Mouse (Mus musculus) left cerebral cortex, postnatal 14 days (tissue): ENCODE results near the gene Specc1l. TPM values are rescaled to one million over a fixed set of nuclear protein-coding genes. Genes with fewer than 3 reads are reported as not detected.

Source experiments
- DNase-seq, 2 experiments: peaks; one replicate each; pipeline ENCODE4 v3.0.0; 2021 to 2022; ENCODE audit warnings: low spot score in 2 of 2, mixed read lengths in 1 of 2
- intact Hi-C: fragments of 180-260 bp; cut with DNase I; formaldehyde crosslinking; loops from one replicate; pipeline ENCODE4 v1.15.1; 2025
- total RNA-seq, 2 experiments: library from RNA; stranded (reverse); gene quantifications; 2 replicates each; pipeline ENCODE4 v1.2.3; 2021

Specc1l gene
- total RNA-seq, 2 experiments from 2014 or later: 38.8 to 40.2 TPM

DNA sequence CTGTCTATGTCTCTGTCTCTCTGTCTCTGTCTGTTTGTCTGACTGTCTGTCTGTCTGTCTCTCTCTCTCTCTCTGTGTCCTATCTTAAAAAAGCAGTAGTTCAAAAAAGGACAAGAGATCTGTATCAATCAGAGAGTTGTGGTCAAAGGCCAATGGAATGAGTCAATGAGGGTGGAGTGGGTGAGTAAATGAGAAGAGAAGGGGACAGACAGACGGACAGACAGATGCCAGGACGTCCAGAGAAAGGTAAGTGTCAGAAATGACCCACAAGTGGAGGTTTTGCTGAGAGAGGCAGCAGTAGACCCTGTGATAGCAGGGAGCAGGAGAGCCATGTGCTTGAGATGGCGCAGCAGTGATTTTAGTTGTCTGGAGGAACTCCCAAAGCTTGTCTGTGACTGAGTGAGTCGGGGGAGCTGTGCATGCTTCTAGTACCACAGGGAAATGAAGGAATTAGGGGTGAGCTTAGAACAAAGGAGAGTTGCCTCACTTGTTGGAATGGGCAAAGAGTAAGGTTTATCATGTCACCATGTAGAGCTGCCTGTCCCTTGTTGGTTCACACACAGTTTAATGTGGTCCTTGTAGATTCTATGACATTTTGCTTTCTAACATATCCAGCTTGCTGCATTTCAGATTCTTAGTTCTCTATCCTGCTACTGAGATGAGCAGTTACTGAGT, 10.2 kb downstream of the Specc1l start:
- intact Hi-C loops: no loop called here

DNA sequence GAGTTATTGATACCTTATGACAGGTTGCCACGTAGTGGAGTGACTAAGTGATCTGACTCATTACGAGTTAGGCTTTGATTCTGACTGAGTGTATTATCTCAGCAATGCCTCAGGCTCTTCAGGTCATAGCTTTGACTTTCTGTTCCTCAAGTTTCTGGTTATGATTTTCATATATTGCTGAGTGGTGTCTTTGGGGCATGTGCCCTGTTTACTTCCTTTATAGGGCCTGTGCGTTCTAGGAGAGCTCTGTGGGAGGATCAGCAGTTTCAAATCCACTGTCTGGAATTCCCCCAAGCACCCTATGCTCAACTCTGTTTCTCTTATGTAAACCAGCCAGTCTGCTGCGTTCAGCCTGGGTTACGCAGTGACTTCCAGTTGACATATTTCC, 10.7 kb downstream of the Specc1l start:
- intact Hi-C loops: no loop called here
- no peak for DNase-seq

More for the DNA sequence above, 10.2 kb downstream of the Specc1l start:
- no peak for DNase-seq

DNA sequence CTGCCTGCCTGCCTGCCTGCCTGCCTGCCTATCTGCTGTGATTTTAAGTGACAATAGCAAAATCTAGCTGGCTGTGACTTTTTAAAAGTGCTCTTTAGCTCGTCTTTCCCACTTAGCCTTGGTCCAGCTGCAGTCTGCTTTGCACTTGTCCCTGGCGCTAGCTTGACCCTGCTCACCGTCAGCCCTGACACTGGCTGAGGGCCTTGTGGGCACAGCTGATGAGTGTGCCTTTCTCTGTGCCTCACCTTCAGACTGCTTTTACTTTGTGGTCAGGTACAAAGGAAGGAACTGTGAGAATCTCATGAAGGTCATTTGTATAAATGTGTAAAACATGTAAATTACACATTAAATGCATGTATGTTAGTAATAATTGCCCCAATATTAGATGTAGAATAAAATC, 12.3 kb downstream of the Specc1l start:
- no peak for DNase-seq
- intact Hi-C loops: no loop called here

DNA sequence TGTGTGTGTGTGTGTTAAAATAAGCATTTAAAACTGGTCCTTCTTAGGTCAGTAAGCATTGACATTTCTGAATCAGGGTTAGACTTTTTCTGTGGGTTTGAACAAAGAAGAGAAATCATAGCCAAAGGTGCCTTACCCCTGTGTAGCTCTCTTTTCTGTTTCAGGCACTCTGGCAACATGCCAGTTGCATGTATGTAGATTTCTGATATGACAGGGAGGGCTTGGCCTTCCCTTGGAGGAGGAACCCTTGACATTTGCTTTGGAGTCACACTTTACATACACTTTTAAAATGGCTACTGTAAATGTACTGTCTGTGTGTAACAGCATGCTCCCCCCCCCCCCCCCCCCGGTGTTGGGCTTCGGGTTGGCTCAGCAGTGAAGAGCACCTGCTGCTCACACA, 12.8 kb downstream of the Specc1l start:
- no peak for DNase-seq

DNA sequence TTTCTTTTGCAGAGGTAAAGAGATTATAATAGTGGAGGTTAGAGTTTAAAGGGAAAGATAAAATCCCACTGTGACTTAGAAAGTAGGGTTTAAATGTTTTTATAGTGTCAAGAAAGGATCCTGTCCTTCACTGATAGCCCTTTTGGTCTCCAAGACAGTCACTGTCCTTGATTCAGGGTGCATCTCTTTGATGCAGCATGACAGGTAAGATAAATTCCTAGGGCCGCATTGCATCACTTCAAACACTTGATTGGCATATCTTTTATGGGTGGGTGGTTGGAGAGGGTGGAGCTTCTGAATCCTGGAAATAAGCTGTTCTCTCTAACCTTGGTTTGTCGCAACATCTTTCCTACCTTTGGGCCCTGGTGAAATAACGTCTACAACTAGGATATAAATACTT, 15.5 kb downstream of the Specc1l start:
- no peak for DNase-seq
- intact Hi-C loops: no loop called here

More for the DNA sequence above, 12.8 kb downstream of the Specc1l start:
- intact Hi-C loops: no loop called here

DNA sequence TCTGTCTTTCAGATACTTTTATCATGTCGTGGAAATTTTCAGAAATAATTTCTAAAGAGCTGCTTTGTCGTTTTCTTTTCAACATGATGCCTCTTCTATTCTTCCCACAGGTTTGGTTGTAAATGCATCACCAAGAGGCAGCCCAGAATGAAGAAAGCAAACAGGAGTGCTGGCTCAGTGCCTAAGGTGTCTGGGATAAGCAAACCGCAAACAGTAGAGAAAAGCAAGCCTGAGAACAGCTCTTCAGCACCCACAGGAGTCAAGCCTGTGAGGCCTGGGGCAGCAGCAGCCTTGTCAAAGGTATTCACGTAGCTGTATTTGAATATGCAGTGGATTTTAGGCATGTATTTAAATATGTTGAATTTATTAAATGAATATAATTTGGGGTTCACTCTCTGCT, 18.7 kb downstream of the Specc1l start:
- intact Hi-C loops: no loop called here
- no peak for DNase-seq

DNA sequence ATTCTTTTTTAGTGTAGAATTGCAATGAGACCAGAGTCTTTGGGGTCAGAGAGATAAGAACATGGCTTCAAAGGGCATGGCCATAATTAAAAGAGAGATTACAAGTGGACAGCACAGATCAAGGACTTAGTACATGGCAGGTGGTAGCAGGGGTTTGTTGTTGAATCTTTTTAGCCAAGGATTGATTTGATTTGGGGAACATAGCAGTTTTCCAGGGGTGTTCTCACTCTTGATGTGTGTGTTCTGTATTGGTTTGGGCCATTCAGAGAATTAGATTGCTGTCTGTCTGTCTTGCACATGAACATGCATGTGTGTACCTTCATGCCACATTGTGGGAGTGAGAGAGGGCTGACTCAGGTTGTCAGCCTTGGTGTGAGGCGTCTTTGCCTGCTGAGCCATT, 20.0 kb downstream of the Specc1l start:
- intact Hi-C loops: no loop called here
- DNase-seq: no peak

DNA sequence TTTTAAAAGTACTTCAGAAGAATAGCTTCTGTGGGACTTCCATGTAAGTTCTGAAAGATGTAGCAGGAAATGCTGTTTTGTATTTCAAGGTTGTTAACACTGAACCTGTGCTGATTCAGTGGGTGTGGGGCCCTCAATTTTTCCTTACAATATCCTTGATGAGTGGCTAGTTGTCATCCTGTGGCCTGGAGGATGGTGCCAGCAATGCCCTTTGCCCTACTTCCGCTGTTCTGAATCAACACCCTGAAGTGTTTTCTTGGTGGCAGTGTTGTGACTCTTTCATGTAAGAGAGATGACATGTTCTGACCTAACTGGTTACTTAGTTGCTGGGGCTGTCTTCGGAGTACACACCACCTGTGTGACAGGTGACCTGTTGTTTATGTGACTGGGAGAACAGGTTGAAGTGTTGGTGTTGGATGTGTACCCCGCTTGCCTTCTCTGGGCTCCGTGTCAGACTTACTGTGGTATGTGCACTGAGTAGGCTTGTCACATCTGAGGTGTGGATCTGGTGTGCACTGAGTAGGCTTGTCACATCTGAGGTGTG, 20.8 kb downstream of the Specc1l start:
- no peak for DNase-seq
- intact Hi-C loops: no loop called here

DNA sequence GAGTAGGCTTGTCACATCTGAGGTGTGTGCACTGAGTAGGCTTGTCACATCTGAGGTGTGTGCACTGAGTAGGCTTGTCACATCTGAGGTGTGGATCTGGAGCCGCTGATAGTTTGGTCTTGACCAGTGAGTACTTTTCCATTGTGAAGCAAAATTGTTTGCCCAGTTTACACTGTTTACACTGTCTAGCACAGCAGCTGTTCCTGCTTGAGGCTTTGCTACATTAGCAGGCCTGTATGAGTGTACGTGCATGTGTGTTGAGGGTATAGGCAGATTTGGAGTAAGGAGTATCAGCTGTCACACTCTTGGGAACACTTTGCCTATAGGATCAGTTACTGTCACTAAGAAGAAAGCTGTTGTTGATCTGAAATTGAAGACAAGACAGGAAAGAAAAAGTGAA, 21.6 kb downstream of the Specc1l start:
- intact Hi-C loops: no loop called here
- DNase-seq: no peak

DNA sequence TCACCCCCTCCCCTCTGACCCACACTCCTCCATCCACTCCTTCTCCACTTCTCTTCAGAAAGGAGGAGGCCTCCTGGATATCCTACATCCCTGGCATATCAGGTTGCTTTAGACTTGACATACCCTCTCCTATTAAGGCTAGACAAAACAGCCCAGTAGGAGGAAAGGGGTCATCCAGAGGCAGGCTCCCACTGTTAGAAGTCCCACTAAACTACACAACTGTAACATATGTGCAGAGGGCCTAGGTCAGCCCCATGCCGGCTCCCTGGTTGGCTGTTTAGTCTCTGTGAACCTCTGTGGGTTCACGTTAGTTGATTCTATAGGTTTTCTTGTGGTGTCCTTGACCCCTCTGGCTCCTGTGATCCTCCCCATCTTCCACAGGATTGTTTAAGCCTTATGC, 23.9 kb downstream of the Specc1l start:
- no peak for DNase-seq
- intact Hi-C loops: no loop called here

DNA sequence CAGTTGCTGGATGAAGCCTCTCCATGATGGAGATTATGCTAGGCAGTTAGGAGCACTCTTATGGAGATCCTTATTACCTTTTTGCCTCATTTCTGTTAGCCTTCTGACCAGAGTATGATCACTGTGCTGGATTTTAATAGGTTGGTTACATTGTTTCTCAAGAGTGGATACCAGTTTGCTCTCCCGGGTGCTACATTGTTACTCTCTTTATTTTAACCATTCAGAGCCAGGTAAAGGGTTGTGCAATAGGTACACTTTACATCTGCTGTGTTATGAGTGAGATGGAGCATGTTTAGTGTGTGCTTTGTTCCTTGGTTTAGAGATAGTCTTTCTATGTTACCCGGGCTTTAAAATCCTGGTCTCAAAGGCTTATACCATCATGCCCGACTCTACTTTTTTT, 24.3 kb downstream of the Specc1l start:
- intact Hi-C loops: no loop called here
- DNase-seq: no peak

DNA sequence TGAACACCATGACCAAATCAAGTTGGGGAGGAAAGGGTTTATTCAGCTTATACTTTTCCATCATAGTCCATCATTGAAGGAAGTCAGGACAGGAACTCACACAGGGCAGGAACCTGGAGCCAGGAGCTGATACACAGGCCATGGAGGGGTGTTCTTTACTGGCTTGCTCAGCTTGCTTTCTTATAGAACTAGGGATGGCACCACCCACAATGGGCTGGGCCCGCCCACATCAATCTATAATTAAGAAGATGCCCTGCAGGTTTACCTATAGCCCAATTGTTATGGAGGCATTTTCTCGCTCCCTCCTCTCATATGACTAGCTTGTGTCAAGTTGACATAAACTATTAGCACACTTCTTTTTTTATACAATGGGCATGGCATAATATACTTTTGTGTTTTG, 25.3 kb downstream of the Specc1l start:
- intact Hi-C loops: no loop called here
- no peak for DNase-seq

DNA sequence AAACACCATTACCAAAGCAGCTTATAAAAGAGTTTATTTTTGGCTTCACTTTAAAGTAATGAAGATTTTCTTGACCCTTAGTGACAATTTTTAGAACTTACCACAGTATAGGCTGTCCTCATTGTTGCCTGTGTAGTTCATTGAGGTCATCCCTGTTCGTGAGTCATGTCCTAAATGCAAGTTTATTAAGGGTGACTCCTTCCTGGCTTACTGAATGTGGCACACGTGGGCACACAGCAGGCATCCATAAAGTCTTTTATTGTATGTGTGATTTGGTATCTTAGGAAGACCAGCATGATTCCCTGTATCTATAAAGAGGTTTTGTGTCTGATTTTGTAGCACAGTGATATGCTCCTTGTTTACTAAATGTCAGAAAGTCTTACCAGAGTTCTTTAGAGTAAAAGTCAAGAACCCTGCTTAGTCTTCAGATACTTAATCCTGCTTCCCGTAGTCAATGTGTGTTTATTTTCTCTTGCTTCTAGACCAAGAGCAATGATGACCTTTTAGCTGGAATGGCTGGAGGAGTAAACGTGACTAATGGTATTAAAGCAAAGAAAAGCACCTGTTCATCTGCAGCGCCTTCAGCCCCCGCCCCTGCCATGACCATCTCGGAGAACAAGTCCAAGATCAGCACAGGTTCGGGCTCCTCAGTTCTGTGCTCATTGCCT, 28.8 kb downstream of the Specc1l start:
- intact Hi-C loops: no loop called here

DNA sequence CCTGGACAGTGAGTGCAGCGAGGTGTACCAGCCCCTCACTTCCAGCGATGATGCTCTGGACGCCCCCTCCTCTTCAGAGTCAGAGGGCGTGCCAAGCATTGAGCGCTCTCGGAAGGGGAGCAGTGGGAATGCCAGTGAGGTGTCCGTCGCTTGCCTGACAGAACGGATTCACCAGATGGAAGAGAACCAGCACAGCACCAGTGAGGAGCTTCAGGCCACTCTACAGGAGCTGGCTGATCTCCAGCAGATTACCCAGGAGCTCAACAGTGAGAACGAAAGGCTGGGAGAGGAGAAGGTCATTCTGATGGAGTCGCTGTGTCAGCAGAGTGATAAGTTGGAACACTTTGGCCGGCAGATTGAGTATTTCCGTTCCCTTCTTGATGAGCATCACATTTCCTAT, 33.9 kb downstream of the Specc1l start:
- intact Hi-C loops: no loop called here
- DNase-seq: no peak

More for the DNA sequence above, 28.8 kb downstream of the Specc1l start:
- no peak for DNase-seq

DNA sequence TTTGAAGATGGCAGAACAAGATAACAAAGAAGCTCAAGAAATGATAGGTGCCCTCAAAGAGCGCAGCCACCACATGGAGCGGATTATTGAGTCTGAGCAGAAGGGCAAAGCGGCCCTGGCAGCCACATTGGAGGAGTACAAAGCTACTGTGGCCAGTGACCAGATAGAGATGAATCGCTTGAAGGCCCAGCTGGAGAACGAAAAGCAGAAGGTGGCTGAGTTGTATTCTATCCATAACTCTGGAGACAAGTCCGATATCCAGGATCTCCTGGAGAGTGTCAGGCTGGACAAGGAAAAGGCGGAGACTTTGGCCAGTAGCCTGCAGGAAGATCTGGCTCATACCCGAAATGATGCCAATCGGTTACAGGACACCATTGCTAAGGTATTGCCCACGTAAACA, 34.5 kb downstream of the Specc1l start:
- no peak for DNase-seq
- intact Hi-C loops: no loop called here

DNA sequence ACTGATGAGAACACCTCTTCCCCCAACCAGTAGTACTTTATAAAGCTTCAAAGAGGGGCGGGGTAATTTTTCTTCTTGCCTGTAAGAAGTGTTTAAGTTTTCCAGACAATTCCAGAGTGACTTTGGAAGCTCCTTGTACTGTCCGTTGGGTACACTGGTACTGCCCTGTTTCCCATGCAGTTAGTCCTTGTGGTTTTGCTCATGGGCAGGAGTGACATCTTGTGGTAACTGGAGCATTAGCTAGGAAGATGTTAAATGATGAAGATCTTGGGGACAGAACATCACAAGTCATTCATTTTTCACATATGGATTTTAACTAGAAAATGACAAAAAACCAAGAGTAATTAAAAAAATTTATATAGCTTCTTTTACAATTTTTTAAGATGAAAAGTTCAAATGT, 39.1 kb downstream of the Specc1l start:
- DNase-seq: peak; percentile 6 to 17
- intact Hi-C loops: loop anchor here (5.0 kb wide), 1 partner anchor 69 kb away; no protein-coding TSS in a partner anchor

DNA sequence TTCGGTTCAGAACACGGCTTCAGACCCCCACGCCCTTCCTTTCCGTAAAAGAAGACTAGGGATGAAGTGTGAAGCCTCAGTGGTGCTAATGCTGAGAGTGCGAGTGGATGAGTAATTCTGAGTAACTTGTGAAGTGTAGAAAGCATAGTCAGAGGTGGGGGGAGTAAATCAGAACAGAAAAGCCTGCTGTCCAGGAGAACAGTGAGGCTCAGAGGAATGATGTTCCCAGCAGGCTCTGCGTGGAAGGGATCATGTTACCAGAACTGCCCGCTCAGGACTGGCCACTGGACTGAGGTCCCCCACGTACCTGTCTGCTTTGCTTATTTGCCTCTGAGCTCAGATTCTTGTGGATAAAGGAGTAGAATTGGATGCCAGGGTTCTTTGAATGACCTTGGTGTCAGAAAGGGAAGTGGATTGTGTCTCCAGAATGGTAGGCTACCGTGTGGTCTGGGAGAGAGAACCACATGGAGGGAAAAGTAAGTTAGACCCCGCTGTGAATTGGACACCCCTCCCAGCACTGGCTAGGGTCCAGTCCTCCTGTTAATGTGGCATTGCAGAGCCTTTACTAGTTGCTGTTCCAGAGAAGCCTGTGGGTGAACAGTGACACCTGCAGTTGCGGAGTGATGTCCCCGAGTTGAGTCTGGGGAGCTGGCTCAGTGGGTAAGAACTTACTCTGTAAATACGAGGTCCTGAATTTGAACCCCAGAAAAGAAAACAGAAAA, 40.6 kb downstream of the Specc1l start:
- intact Hi-C loops: loop anchor here (5.0 kb wide), 1 partner anchor 70 kb away; no protein-coding TSS in a partner anchor
- DNase-seq: no peak

DNA sequence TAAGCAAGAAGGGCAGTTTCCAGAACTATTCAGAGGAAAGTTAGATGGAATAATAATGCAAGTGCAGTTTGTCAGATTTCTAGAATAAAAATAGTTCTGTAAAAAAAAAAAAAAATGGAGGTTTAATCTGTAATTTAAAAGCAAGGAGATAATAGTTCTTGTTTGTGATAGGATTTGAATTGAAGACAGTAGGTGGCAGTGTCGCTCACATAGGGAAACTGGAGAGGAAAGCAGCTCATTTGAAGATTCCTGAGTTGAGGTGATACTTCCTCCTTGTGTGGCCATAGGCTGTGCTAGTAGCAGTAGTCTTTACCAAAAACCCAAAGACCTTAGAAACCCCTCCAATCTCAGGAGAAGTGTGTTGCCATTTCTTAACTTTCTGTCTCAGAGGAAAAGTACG, 43.2 kb downstream of the Specc1l start:
- DNase-seq: peak; percentile 28 to 55
- intact Hi-C loops: loop anchor here (5.0 kb wide), 2 partner anchors 182 to 232 kb away; no protein-coding TSS in a partner anchor

DNA sequence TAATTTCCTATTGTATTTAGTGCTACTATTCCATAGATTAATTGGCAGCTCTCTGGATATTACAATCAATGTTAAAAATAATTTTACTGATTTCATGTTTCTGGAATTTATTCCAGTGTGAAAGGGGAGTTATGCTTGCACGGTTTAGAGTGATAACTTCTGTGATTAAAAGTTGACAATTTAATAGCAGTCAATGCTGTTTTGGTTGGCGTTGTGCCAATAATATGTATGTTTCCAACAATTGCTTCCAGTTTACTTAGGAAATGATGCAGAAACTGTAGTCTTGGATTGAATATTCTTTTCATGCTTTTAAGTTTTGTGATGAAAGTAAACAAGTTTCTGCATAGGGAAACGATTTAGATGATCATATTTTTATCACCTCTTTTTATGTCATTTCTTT, 45.5 kb downstream of the Specc1l start:
- DNase-seq: no peak

DNA sequence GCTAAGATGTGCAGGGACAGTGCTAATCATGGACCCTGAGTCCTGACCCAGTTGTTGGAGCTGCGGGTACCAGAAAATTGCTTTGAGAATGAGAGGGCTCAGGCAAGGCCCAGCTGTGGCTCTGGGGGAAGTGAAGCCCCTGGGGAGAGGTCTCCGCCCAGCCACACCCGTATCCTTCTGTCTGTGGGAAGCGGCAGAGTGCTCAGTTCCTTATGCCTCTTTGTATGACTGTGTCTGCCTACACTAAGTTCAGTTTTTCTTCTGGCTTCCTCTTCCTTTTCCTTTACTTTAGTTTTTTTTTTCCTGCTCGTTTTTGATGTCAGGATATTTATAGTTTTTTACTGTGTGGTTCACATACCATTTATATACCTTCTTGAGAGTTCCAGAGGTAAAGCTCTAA, 46.4 kb downstream of the Specc1l start:
- no peak for DNase-seq

More for the DNA sequence above, 45.5 kb downstream of the Specc1l start:
- intact Hi-C loops: loop anchor here (5.0 kb wide), 2 partner anchors 180 to 230 kb away; no protein-coding TSS in a partner anchor

More for the DNA sequence above, 46.4 kb downstream of the Specc1l start:
- intact Hi-C loops: loop anchor here (5.0 kb wide), 2 partner anchors 179 to 229 kb away; no protein-coding TSS in a partner anchor
